Mouse (Mus musculus) midbrain, embryonic 14.5 days (tissue): Measurements from ENCODE around the gene Snx29. TPM values are rescaled to one million over a fixed set of nuclear protein-coding genes. Genes with fewer than 3 reads are reported as not detected.

ENCODE experiments used
- ATAC-seq: fragments of 200-750 bp; cut with Nextera tagmentation; 2 replicates; pipeline ENCODE4 v1.8.0; 2017; ENCODE audit warnings: moderate number of reproducible peaks, moderate library complexity; ENCODE audit not compliant: low FRiP score, low TSS enrichment
- DNase-seq: peaks from one replicate; pipeline ENCODE4 v3.0.0-alpha.2; 2015
- H3K27ac ChIP-seq: fragments of 300-500 bp; sonication (generic); replicated peaks from 2 replicates; pipeline ENCODE4 v1.5.1; 2014; ENCODE audit warnings: mild to moderate bottlenecking, low read depth, low read length, moderate library complexity
- H3K27me3 ChIP-seq: fragments of 300-500 bp; sonication (generic); 2 replicates; pipeline ENCODE4 v1.6.1; 2014; ENCODE audit warnings: low read length, control low read depth, mixed read lengths; ENCODE audit not compliant: control insufficient read depth, insufficient read depth
- H3K36me3 ChIP-seq: fragments of 300-500 bp; sonication (generic); 2 replicates; pipeline ENCODE4 v1.6.1; 2014; ENCODE audit warnings: low read length, control low read depth; ENCODE audit not compliant: control insufficient read depth, insufficient read depth
- H3K4me1 ChIP-seq: fragments of 300-500 bp; sonication (generic); 2 replicates; pipeline ENCODE4 v1.6.1; 2014; ENCODE audit warnings: mild to moderate bottlenecking, antibody characterized with exemption, low read length, control low read depth; ENCODE audit not compliant: control insufficient read depth, insufficient read depth
- H3K4me2 ChIP-seq: fragments of 300-500 bp; sonication (generic); 2 replicates; pipeline ENCODE4 v1.6.1; 2014; ENCODE audit warnings: mild to moderate bottlenecking, low read length, moderate library complexity
- H3K4me3 ChIP-seq: fragments of 300-500 bp; sonication (generic); replicated peaks from 2 replicates; pipeline ENCODE4 v1.5.1; 2014; ENCODE audit warnings: low read depth, low read length
- H3K9ac ChIP-seq: fragments of 300-500 bp; sonication (generic); replicated peaks from 2 replicates; pipeline ENCODE4 v1.6.1; 2014; ENCODE audit warnings: mild to moderate bottlenecking, low read length, moderate library complexity
- H3K9me3 ChIP-seq: fragments of 300-500 bp; sonication (generic); 2 replicates; pipeline ENCODE4 v1.6.1; 2016; ENCODE audit warnings: low read length, control low read depth, mixed read lengths; ENCODE audit not compliant: control insufficient read depth
- WGBS: fragments of 180-500 bp; shearing (Covaris S2); extraction: QIAGEN DNeasy Blood & Tissue Kit; methylation state at CpG from one replicate; pipeline ENCODE4 v1.1.7; 2014; 5-methylcytosine and 5-hydroxymethylcytosine counted together
- polyA plus RNA-seq: library from polyadenylated mRNA; unstranded; fragments of >200 nt; fragmentation: Nextera tagmentation; extraction: Ambion mirVana; gene quantifications from 2 replicates; pipeline ENCODE4 v1.2.1, GENCODE M21; 2014

Snx29 gene
- polyA plus RNA-seq, 1 experiment from 2014 or later: 16.1 TPM

DNA sequence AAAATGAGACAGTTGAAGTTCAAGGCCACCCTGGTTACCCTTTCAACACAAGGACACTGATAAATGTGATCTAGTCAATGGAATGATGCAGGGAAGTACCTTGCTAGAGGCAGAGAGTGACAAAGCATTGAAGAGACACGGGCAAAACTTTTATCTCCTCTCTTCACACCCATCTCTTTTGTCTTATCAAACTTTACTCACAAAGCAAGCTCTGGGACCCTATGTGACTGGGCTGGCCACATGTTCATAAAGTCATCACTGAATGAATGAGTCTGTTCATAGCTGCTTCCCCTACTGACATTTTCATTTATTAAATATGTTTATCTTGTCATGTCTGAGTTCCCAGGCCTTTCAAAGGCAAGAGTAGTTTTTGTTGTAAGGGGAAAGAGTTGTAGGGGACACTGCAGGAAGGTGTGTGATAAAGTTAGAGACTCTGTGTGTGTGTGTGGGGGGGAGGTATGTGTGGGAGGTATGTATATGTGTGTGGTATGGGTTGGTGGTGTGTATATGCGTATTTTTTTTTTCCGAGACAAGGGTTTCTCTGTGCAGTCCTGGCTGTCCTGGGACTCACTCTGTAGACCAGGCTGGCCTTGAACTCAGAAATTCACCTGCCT lies 291.8 kb downstream of the Snx29 start:
- WGBS: 83% methylated on average over 3 of the region's 3 CpGs
- Histone ChIP-seq H3K9me3 (peaks cover 6% of the 10 kb centered on the region; the same call in 1 of the 2 replicates), H3K4me1 (no peaks in the 10 kb centered on the region), H3K27me3 (no peaks in the 10 kb centered on the region), H3K9ac (no peak overlapping the region), H3K4me2 (no peak overlapping the region), H3K36me3 (no peaks in the 10 kb centered on the region), H3K27ac (no peak overlapping the region), H3K4me3 (no peak overlapping the region)
- no peak for DNase-seq
- ATAC-seq: no peak

DNA sequence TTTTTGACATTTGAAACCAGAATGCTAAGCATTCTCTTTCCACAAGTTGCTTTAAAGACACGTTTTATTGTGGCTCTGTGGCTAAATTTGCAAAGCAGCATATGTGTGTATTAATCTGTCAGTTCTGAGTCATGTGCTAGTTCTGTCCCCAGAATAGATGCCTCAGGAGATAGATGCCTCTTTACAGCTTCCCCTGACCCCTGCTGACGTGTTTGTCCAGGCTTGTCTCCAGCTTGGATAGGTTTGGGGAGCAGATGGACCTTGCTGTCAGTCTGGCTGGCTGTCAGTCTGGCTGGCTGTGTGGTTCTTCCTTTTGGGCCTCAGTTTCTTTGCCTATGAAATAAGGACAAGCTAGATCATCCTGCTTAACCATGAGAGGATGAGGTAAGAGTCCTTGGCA lies 292.9 kb downstream of the Snx29 start:
- H3K4me2 ChIP-seq: no peak overlapping the region
- no peaks in the 10 kb centered on the region for H3K36me3 ChIP-seq
- H3K27ac ChIP-seq: no peak overlapping the region
- H3K27me3 ChIP-seq: no peaks in the 10 kb centered on the region
- H3K4me3 ChIP-seq: no peak overlapping the region
- no peaks in the 10 kb centered on the region for H3K4me1 ChIP-seq
- DNase-seq (no peak), ATAC-seq (no peak)
- WGBS: 75% methylated on average over 2 of the region's 2 CpGs
- H3K9ac ChIP-seq: no peak overlapping the region
- peaks cover 6% of the 10 kb centered on the region; the same call in 1 of the 2 replicates for H3K9me3 ChIP-seq

DNA sequence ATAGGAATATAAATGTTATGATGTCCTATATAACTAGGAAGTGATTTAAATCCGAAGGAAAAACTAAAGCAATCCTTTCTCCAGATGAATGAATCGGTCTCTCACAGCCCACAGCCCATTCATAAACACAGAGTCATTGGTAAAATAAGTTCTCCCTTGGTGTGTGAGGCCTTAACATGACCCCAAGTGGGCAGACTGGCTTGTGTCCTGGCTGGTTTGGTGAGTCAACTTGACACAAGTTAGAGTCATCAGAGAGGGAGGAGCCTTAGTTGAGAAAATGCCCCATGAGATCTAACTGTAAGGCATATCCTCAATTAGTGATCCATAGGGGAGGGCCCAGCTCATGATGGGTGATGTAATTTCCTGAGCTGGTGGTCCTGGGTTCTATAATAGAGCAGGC lies 297.2 kb downstream of the Snx29 start:
- 89% methylated on average over 2 of the region's 2 CpGs for WGBS
- DNase-seq (no peak), ATAC-seq (no peak)
- Histone ChIP-seq H3K9ac (no peak overlapping the region), H3K9me3 (peaks cover 6% of the 10 kb centered on the region; the same call in 1 of the 2 replicates), H3K4me1 (no peaks in the 10 kb centered on the region), H3K4me2 (no peak overlapping the region), H3K27me3 (no peaks in the 10 kb centered on the region), H3K36me3 (no peaks in the 10 kb centered on the region), H3K27ac (no peak overlapping the region), H3K4me3 (no peak overlapping the region)

DNA sequence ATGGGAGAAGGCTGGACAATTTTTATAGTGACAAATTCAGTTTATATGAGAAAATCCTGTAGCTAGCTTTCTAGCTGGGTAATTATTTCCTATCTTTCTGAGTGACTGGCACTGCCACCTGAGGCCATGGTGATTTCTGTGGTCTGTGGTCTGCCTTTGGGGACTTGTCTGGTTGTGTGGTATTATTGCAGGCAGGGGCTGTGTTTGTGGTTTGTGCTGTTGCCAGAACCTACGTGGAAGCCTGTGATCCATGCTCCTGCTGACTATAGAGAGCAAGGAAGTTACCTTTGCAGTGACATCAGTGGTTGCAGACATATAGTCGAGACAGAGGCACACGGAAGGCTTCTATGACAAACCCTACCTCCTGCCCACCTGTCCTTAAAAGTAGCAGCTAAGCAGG lies 298.3 kb downstream of the Snx29 start:
- Histone ChIP-seq H3K36me3 (no peaks in the 10 kb centered on the region), H3K27ac (no peak overlapping the region), H3K9me3 (peaks cover 6% of the 10 kb centered on the region; the same call in 1 of the 2 replicates), H3K4me3 (no peak overlapping the region), H3K9ac (no peak overlapping the region), H3K4me1 (no peaks in the 10 kb centered on the region), H3K27me3 (no peaks in the 10 kb centered on the region), H3K4me2 (no peak overlapping the region)
- DNase-seq: no peak
- ATAC-seq: no peak
- 89% methylated on average over 3 of the region's 3 CpGs for WGBS

DNA sequence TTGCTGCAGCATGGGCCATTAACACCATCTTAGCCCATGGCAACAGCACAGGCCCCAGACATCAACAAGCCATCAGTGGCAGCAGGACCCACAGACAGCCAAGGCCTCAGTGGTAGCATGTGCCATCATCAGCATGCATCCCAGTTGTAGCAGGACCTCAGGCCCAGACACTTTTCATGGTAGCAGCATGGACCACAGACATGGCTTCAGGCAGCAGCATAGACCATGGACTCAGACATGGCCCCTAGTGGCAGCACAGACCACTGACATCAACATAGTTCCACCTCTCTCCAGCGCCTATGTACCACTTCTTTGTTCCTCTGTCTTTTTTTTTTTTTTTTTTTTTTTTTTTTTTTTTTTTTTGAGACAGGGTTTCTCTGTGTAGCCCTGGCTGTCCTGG lies 299.0 kb downstream of the Snx29 start:
- H3K27ac ChIP-seq: no peak overlapping the region
- H3K36me3 ChIP-seq: no peaks in the 10 kb centered on the region
- H3K4me3 ChIP-seq: no peak overlapping the region
- H3K4me1 ChIP-seq: no peaks in the 10 kb centered on the region
- DNase-seq (no peak), ATAC-seq (no peak)
- WGBS: 69% methylated on average over 1 of the region's 1 CpGs
- no peak overlapping the region for H3K4me2 ChIP-seq
- H3K27me3 ChIP-seq: no peaks in the 10 kb centered on the region
- no peak overlapping the region for H3K9ac ChIP-seq
- peaks cover 4% of the 10 kb centered on the region; the same call in 1 of the 2 replicates for H3K9me3 ChIP-seq

DNA sequence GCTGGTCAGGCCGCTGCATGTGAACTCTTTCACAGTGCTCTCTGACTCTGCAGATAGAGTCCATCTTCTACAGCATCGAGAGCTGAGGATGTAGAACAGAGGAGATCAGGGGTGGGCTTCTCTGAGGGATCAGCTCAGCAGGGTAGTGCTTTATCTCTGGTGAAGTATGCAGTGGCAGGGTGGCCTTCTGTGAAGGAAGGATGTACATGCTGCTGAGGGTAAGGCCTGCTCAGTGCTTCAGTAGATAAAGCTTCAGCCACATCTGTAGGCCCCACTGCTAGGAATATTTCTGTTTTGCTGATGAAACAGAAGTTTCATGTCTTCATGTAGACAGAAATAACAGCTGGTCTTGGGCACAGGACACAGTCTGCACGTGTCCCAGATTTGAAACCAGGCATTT lies 300.3 kb downstream of the Snx29 start:
- H3K4me2 ChIP-seq: no peak overlapping the region
- H3K4me1 ChIP-seq: no peaks in the 10 kb centered on the region
- no peaks in the 10 kb centered on the region for H3K9me3 ChIP-seq
- no peak for ATAC-seq
- H3K36me3 ChIP-seq: no peaks in the 10 kb centered on the region
- 82% methylated on average over 3 of the region's 3 CpGs for WGBS
- H3K4me3 ChIP-seq: no peak overlapping the region
- no peak overlapping the region for H3K9ac ChIP-seq
- H3K27me3 ChIP-seq: no peaks in the 10 kb centered on the region
- no peak for DNase-seq
- no peak overlapping the region for H3K27ac ChIP-seq

DNA sequence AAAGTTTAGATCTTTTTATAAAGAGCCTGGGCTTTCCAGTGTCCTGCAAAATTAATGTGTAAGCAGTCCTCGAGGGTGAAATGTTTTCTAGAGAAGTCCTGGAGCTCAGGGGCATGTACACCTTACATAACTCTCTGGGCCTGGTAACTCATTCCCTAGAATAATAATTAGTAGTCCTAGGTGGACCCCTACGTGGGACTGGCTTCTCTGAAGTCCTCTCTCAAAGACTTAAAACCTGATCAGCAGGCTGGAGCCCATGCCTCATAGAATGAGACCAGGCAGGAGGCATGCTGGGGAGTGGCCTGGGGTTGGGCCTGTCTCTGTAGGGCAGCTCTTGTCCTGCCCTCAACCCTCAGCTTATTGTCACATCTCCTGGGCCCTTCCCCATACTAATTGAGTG lies 301.4 kb downstream of the Snx29 start:
- Histone ChIP-seq H3K27me3 (no peaks in the 10 kb centered on the region), H3K4me2 (no peak overlapping the region), H3K9ac (no peak overlapping the region), H3K4me3 (no peak overlapping the region), H3K9me3 (no peaks in the 10 kb centered on the region), H3K4me1 (no peaks in the 10 kb centered on the region), H3K27ac (no peak overlapping the region), H3K36me3 (no peaks in the 10 kb centered on the region)
- DNase-seq (no peak), ATAC-seq (no peak)
- 67% methylated on average over 2 of the region's 2 CpGs for WGBS

DNA sequence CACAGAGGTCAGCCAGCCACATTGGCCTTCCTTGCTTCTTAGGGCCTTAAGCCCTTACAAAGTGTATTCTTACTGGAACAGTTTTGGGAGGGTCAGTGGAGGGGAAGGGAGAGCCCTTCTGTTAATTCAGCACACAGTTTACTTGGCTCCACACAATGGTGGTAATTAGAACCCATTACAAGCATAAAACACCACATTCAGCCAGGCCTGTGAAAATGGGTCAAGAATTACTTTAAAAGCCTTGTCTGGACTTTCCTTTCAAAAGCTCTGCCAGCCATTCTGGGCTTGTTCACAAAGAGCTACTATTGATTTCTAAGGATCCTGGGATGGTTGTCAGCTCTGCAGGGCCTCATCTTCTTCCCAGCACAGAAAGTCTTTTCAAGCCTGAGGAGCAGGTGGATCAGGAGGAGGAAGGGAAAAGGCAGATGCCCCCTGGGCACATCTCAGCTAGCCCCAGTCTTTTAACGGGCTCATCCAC lies 303.3 kb downstream of the Snx29 start:
- no peak for ATAC-seq

DNA sequence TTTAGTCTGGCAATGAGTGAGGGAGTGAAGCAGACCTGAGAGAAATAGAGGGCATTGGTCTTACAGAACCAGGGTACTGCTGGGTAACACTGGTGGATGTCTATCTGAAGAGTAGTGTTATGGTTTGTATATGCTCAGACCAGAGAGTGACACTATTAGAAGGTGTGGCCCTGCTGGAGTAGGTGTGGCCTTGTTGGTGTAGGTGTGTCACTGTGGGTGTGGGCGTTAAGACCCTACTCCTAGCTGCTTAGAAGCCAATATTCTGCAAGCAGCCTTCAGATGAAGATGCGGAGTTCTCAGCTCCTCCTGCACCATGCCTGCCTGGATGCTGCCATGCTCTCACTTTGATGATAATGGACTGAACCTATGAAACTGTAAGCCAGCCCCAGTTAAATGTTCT lies 303.9 kb downstream of the Snx29 start:
- Histone ChIP-seq H3K9ac (no peak overlapping the region), H3K4me3 (no peak overlapping the region), H3K27me3 (no peaks in the 10 kb centered on the region), H3K4me1 (no peaks in the 10 kb centered on the region), H3K27ac (no peak overlapping the region), H3K9me3 (no peaks in the 10 kb centered on the region), H3K36me3 (no peaks in the 10 kb centered on the region), H3K4me2 (no peak overlapping the region)
- DNase-seq (no peak), ATAC-seq (no peak)
- 86% methylated on average over 2 of the region's 2 CpGs for WGBS

More for the DNA sequence above, 303.3 kb downstream of the Snx29 start:
- no peak overlapping the region for H3K9ac ChIP-seq
- no peaks in the 10 kb centered on the region for H3K4me1 ChIP-seq
- no peaks in the 10 kb centered on the region for H3K27me3 ChIP-seq
- H3K27ac ChIP-seq: no peak overlapping the region
- DNase-seq: no peak
- 48% methylated on average over 1 of the region's 1 CpGs for WGBS
- no peak overlapping the region for H3K4me3 ChIP-seq
- H3K4me2 ChIP-seq: no peak overlapping the region
- H3K9me3 ChIP-seq: no peaks in the 10 kb centered on the region
- H3K36me3 ChIP-seq: no peaks in the 10 kb centered on the region
